Mouse (Mus musculus): ENCODE data around the gene Pde8b.

The Pde8b gene

DNA sequence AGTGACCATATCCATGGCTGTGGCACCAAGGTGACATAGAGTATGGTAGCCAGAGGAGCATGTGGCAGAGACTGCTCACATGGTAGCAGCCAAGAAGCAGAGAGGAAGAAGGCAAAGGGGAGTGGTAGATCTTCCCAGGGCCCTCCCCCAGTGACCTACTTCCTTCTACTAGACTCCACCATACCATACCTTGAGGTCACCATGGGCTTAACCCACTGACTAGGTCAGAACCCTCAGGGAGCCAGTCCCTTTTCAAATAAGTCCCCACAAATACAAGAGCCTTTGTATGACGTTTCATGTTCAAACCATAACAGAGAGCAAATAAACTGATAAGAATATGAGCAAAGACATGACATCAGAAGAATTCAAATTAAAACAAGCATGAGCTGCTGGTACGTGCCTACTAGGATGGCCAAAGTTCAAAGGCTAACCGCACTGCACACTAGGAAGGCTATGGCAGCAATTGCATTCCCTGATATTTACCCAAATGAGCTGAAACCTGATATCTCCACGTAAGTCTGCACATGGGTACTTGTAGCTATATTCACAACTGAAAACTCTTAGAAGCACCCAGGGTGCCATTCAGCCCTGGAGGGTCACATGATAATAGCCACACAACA is 109.6 kb downstream of the Pde8b start:
- no peak for DNase-seq (ENCODE audit: low spot score)

DNA sequence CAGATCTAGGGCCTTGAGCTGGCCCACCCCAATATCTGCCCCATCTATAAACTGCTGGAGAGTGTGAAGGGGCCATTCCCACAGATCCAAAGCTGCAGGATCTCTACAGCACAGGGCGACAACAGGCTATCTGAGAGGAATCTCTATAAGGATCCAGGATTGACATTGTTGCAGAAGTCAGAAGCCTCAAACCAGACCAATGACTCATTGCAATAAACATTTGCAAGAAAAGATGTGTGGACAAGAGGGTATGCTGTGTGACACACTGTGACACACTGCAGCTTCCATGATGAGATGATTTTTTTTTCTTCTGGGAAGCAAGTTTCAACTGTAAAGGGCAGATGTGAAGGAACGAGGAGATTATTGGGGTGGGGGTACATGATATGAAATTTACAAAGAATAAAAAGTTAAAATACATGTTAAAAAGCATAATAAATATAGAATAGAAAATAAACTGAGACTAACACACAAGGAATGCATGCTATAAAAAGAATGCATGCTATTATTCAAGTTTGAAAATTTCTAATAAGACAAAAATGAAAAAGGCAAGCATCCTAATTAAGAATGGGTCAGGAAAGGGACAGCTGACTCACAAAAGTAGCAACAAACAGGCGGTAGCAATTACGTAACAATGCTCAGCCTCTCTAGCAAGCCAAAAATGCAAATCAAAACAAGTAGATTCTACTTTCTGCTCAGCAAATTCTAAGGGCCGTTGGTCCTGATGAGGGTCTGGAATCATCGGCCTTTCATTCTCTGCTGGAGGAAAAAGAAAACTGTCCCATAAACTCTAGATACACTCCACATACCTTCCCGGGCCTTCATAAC is 114.6 kb downstream of the Pde8b start:
- no peak for DNase-seq (ENCODE audit: low spot score)

DNA sequence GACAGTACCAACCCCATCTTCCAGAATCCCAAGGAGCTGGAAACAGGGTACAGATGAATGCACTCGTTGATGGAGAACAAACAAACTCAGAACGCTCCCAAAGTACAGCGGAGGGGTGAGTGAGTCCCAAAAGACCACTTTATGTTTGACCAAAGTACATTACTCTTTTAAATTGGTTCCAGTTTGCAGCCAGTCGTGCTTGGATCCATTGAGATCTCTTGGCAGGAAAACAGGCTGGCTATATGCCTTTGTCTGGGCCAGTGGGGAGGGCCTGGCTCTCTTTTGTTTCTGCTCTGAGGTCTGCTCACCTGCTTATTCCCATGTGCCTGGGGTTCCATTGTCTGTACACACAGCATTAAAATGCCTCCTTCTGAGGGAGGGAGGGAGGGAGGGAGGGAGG is 118.3 kb downstream of the Pde8b start:
- DNase-seq (ENCODE audit: low spot score) = no peak

DNA sequence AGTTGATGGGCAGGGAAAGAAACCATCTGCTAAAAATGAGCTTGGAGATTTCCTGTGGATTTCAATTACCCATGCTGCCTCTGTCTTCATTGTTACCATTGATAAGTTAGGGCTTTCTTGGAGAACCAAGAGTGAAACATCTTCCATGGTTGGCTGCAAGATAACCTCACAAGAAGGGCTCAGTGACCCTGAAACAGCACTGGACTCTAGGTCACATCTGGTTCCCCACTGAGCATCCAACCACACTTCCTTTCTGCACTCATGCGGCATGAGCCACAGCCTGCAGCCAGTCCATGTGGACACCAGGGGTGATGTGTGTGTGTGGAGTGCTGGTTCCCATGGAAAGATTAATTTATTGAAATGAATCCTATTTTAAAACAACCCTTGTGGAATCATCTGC is 119.1 kb downstream of the Pde8b start:
- DNase-seq (ENCODE audit: low spot score) = no peak

DNA sequence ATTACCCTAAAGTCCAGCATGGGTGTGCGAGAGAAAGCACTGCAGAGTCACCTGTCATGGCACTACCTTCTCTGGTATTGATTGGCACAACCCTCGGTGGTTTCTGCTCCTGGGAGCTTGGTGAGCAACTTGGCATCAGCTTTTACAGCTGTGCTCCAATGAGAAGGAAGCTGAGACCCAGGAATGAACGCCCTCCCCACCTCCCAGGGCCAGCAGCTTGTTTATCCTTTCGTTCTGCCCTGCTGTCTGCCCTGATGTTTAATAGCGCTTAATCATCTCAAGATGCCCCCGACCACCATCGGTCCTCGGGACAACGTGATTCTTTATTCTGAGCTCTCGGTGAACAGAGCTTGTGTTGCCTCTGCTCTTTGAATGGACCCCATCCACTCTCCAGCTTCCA is 122.8 kb downstream of the Pde8b start:
- no peak for DNase-seq (ENCODE audit: low spot score)

DNA sequence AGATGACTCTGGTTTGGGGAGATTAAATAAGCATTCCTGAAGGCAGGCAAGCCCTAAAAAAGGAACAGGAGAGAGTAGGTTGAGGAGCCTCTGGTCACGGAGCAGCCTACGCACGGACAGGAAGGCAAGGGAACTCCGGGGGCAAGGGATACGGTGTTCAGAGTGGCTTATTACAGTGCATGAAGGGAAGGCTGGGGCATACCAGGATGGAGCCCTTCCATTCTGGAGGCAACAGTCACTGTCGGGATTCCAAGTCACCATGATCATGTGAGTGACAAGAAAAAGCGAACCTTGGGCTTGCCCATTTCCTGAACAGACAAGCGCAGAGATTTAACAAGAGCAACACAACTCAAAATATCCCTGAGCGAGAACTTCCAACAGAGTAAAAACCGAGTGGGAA is 123.3 kb downstream of the Pde8b start:
- DNase-seq (ENCODE audit: low spot score) = no peak

DNA sequence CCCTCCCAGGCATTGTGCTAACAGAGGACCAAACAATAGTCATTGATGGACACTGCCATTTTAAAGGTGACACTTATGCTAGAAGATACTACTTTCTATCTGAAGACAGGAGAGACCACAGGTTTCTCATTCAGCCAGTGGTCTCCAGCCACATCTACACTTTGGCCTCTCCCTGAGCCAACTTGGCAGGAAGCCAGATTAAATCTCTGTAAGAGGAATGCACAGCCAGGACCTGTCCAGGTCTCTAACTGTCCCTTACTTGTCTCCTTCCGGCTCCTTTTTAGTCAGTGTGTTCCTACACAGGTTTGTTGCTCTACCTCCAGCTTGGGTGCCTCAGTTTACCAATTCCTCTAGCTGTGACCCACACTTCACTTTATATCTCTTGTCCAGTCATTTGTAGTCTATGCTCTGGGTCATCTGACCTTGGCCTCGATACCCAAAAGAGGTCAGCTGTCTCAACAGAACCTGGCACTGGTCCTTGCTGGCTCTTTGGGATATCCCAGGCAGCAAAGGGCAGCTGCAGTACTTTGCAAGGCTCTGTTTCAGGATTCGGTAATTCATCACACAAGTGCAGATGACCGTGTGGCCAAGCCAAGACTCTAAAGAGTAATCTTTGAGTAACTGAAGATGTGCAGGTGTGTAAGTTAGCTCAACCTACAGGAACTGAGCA is 124.5 kb downstream of the Pde8b start:
- no peak for DNase-seq (ENCODE audit: low spot score)

DNA sequence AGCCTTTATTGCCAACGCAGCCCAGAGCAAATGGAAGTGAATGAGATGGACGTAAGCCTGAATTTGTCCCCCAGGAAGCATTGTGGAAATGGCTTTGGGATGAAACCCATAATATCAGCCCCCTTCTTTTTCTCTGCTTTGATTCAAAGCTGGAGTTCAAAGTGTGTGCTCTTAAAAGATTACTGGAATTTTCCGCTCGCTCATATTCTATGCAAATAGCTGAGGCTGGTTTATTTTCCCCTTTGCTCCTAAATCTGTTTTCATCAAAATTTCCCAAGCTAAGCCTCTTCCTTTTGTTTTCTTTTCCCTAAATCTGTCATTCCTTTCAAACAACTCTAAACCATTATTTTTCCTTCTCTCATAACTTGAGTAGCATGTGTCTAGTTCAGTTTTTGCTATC is 129.6 kb downstream of the Pde8b start:
- no peak for DNase-seq (ENCODE audit: low spot score)

DNA sequence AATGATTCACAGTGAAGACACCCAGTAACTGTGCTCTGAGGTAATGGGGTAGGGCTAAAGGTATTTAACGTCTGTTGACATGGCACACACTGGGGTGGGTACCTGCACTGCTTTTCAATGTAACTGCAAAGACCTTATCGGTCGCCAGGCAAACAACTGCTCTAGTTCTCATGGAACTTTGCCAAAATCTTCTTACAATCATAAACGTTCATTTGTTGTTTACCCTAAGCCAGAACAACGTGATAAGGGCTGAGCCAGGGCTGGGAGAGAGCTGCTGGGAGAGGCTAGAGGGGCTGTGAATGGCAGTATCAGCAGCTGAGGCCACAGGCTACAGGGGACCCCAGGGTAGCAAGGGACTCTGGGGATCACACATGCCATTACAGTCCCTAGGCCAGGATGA is 136.4 kb downstream of the Pde8b start:
- DNase-seq (ENCODE audit: low spot score) = no peak

DNA sequence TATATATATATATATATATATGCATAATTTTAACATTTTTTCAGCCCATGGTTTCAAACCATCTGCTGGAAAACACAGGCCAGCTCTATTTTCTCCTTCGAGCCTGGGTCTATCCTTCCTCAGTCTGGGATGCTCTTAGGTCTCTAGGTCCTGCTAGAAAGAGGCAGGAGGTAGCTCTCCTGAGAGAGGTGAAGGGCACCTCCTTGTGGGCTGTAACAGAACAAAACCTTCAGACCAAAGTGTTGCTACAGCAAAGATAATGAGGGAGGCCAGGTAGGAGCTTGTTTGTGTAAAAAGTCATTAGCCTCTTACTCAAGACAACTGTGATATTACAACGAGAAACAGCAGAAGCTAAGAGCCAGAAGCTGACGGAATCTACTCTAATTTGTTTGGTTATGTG is 140.6 kb downstream of the Pde8b start:
- DNase-seq (ENCODE audit: low spot score) = no peak

DNA sequence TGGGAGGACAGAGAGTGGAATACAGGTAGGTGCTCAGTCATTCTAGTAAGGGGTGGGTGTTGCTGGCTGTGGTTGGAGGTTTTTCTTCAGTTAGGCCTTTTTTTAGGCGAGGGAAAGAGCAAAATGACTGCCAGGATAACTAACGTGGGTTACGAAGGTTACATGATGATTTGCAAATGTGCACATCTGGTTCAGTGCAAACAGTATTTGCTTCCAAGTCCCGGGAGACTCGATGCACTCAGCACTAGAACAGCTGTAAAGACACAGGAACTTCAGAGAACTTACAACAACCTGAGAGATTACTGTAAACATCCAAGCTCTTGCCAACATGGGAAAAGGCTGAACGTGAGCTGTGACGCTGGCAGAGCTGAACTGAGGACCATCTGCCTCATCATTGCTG is 142.1 kb downstream of the Pde8b start:
- DNase-seq (ENCODE audit: low spot score) = no peak

DNA sequence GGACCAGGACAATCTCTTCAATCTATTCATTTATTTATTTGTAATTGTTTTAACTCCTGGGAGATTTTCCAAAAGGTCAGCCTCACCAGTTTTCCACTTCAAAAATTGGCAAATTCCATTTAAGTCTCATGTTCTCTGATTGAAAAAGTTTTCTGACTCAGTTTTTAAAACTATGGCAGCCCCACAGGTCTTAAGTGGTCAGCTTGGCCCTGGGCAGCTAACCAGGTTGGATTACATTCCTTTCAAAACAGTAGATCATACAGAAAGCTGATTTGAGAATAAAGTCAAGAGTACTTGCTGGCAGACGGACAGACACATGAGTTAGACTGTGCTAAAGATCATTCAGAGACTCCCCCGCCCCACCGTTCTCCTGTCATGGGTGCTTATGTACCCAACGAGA is 145.3 kb downstream of the Pde8b start:
- DNase-seq (ENCODE audit: low spot score) = no peak

DNA sequence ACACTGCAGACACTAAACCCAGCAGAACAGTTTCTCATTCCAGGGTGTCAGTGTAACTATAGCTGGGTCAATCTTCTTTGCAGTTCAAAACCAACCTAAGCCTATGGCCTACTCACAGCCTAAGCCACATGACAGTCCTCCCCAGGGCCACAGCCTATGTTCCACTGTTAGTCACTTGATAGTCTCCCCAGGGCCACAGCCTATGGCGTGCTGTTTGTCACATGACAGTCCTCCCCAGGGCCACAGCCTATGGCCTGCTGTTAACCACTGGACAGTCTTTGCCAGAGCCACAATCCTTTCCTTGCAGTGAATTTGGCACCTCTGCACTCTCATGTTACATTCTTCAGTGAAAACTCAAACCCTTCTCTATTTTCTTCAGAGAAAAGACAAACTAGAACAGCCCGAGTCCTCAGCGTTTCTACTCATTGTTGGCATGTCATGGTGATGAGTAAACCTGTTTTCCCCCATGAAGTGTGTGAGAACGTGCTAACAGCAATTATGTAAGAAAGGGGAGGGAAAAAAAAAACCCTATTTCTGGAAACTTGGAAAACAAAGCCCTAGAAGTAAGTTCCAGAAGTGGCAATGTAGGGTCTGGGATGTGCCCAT is 147.0 kb downstream of the Pde8b start:
- DNase-seq (ENCODE audit: low spot score) = no peak

DNA sequence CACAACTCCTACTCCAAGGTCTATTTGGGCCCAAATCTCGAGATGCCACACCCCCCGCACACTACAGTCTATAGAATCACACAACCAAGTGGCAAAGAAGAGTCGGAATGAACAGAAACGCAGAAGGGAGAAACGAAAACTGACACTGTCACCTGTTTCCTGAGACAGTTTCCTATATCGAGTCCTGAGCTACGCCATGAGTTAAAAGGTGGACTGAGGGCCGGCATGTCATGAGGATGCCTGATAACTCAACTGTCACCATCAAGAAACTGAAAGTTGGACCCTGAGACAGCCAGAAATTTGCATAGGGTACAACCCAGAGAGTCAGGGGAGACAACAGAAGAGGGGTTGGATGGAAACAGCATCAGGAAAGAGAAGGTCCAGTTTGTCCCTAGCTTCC is 148.8 kb downstream of the Pde8b start:
- no peak for DNase-seq (ENCODE audit: low spot score)

DNA sequence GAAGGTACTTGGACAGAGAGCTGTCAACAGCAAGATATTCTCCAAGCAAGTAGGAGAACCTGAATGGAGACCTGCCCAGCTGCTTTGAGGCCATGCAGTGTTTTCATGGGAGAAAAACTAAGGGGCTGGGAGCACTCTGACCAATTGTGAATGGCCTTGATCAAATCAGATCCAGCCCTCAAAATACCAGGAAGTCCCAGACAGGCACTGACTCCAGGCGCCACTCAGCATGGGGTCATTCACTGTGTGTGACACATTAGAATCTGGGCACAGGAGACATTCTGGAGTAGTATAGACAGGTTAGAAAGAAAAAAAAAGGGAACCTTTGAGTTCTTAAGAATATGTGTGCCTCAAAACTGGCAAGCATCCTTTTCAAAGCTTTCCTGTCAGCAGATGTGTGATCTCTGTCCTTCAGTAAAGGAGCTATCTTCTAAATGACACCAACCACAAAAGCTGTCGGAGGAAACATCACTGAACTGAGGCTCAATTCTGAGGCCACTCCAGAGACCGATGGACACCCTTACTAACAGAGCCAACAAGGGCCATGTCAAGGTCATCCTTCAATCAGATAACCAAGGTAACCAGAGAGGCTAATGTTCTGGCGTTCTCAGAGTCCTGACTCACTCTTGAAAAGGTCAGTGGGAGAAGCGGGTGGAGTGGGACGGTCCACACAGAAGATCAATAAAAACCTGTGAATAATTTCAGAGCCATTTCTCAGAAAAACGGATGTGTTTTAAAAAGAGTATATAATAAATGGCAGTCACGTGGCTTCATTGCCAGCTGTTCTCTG is 151.0 kb downstream of the Pde8b start:
- no peak for DNase-seq (ENCODE audit: low spot score)

DNA sequence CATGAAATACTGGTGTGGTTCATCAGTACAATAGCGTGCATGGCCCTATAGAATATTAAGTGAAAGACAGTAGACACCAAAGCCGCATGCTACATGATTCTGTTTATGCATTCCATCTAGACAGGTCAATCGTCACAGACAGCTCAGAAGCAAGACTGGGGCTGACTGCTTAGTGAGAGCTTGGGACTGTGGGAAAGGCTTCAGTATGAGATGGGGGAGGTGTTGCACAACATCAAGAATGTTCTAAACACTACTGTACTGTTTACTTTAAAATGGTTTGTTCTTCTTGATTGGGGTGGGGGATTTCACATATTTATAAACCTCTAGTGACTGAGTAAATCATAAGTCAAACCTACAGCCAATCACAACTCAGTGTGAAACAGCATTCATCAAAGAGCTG is 153.5 kb downstream of the Pde8b start:
- DNase-seq (ENCODE audit: low spot score) = no peak

DNA sequence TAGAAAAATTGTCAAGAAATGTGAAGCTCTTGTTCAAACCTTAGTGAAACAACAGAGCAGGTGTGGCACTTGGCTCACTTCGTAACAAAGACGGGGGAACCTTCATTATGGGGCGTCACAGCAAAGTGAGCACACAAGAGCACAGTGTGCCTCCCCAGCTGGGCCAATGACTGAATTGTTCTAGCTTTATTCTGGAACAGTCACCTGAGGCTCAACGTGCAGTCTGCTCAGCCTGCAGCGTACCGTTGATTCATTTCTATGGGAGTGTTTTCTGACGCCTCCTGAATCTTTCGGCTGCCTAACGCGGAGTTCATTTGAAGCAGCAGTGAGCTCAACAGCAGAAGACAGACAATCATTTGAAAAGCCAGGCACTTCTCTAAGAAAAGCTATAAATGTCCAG is 154.3 kb downstream of the Pde8b start:
- no peak for DNase-seq (ENCODE audit: low spot score)

DNA sequence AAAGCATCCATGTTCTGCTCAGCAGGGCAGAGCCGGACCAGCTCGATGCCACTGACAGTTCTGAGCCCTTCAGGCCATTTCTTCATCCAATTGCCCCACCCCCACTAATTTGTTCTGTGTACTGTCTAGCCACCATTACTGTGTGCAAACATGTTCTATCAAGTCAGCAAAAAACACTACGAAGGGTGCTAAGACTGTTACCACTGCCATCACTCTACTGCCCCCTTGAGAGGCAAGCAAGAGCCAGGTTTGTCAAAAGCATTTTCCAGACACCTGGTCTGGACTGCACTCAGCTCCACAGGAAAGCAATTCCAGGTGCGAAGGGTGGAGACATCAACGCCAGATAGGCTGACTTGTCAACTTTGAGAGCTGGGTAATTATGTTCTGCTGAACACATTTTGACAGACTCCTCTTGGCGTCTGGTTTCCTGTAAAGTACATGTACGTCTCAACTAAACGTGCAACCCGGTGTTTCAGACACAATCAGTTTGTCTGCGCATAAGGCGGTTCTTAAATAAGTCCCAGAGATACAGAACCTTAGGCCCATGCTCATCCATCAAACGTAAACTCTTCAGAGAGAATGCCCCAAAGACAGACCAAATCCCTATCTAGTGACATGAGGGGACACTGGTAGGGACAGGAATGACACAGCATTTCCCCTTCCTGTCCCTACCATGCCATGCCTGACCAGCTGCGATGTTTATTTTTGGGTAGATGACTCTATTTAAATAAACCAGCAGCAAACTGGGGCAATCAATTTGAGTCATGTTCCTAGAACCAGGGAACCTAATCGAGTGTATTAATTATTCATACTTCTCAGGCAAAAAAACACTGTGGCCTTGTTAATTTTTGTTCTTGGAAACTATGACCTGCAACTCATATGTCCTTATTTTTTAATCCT is 158.3 kb downstream of the Pde8b start:
- no peak for DNase-seq (ENCODE audit: low spot score)

DNA sequence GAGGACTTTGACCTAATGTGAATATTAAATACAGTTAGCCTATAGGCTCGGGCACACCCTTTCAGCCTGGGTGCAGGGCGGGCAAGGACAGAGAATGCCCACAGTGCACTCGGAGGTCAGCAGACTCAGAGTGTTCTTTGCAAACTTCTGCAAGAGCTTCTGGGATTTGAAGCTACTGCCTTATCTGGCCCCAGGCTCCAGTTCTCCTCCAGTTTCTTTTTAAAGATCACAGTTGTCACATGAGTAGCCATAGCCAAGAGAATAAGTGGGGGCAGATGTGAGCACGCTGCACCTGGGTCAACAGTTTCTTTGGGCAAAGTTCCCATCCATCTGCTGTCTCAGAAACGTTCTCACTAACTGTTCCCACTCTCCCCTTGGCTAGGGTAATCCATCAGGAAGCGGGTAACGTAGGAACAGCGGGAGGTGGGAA is 162.8 kb downstream of the Pde8b start:
- no peak for DNase-seq (ENCODE audit: low spot score)

DNA sequence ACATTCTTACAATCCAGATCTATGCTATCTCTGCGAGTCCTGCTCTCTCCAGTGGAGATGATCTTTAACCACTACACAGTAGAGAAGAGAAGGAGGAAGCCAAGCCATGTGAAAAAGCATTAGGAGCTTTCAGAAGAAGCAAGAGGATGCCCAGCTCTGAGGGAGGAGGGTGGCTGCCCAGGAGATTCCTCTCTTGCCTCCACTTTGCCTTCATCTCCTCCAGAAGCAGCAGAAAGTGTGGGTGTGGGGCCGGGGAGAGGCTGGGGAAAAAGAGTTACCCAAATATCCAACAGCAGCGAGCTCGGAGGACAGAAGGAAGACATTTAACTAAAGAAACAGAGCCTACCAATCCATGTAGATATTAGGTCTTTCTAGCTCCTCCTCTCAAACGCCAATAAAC is 164.1 kb downstream of the Pde8b start:
- no peak for DNase-seq (ENCODE audit: low spot score)

DNA sequence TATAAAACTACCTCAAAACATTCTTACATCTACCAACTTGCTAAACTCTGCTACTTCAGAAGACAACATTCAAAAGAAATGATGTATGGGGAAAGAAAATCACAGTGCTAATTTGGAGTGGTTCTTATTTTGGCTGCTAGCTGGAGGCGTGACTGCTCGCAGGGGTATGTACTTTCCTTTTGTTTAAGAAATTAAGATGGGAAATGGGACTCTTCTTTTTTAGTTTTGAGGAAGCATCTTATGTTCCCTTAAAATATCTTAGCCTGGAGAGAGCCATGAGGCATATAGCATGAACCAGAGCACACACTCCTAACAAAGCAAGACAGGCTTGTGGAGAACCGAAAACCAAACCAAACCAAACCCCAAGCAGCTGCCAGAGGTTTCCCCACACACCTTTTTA is 167.5 kb downstream of the Pde8b start:
- no peak for DNase-seq (ENCODE audit: low spot score)

All from T-cell, adult 2 months (primary cell).